Mouse (Mus musculus) embryonic facial prominence, embryonic 10.5 days (tissue): ENCODE results near the gene Necap1. TPM values are rescaled to one million over a fixed set of nuclear protein-coding genes. Genes with fewer than 3 reads are reported as not detected.

Experiments
- DNase-seq: peaks from one replicate; pipeline ENCODE4 v3.0.0-alpha.2; 2017; ENCODE audit warnings: low spot score
- H3K27ac ChIP-seq: fragments of 300-500 bp; sonication (generic); replicated peaks from 2 replicates; pipeline ENCODE4 v1.5.1; 2016; ENCODE audit warnings: mild to moderate bottlenecking
- H3K27me3 ChIP-seq: fragments of 300-500 bp; sonication (generic); replicated peaks from 2 replicates; pipeline ENCODE4 v1.6.1; 2016; ENCODE audit warnings: low read depth, mild to moderate bottlenecking; ENCODE audit not compliant: poor library complexity, severe bottlenecking
- H3K36me3 ChIP-seq: fragments of 300-500 bp; sonication (generic); replicated peaks from 2 replicates; pipeline ENCODE4 v1.6.1; 2016; ENCODE audit warnings: mild to moderate bottlenecking, moderate library complexity
- H3K4me1 ChIP-seq: fragments of 300-500 bp; sonication (generic); 2 replicates; pipeline ENCODE4 v1.6.1; 2016
- H3K4me3 ChIP-seq: fragments of 300-500 bp; sonication (generic); 2 replicates; pipeline ENCODE4 v1.5.1; 2016; ENCODE audit warnings: mild to moderate bottlenecking, moderate library complexity
- H3K9me3 ChIP-seq: fragments of 300-500 bp; sonication (generic); 2 replicates; pipeline ENCODE4 v1.6.1; 2016; ENCODE audit warnings: mild to moderate bottlenecking
- WGBS: fragments of 180-500 bp; shearing (Covaris S2); methylation state at CpG from one replicate; pipeline ENCODE4 v1.1.7; 2016; 5-methylcytosine and 5-hydroxymethylcytosine counted together
- polyA plus RNA-seq: library from polyadenylated mRNA; unstranded; fragments of >200 nt; fragmentation: Nextera tagmentation; extraction: Ambion mirVana; gene quantifications from 2 replicates; pipeline ENCODE4 v1.2.1, GENCODE M21; 2016

The Necap1 gene
- polyA plus RNA-seq, 1 experiment from 2014 or later, result 54.8 TPM

DNA sequence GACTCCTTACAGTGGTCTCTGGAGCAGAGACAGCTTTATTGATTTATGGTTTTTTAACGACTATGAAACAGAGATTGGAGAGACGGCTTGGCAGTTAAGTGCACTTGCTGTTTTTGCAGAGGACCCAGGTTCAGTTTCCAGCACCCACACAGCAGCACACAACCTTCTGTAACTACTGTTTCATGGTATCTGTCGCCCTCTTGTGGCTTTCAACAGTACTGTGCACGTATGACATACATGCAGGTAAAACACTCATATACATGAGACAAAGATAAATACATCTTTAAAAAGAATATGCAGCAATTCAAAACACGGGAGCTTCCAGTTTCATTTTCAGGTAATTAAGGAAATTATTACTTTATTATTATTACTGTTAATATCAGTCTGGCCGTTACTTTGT, 11.8 kb upstream of the Necap1 start:
- no peak for DNase-seq

DNA sequence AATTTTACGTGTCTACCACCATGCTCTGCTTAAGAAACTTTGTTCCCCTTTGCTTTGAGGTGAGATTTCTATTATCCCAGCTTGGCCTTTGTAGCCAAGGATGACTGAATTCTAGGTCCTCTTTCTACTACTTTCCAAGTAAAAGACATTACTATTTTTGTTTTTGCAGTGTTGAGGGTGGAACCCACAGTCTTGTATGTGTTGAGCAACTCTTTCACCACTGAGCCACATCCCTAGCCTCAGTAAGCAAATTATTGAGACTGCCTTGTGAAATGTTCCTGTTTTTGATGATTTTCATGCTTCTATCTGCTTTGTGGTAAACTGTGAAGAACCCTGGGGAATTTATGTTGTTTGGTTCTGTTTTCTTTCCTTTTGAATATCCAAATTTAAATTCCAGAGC, 11.4 kb upstream of the Necap1 start:
- no peaks in the 10 kb centered on the region for H3K27me3 ChIP-seq
- H3K27ac ChIP-seq, result no peak overlapping the region
- no peaks in the 10 kb centered on the region for H3K36me3 ChIP-seq
- peaks cover 15% of the 10 kb centered on the region; the same call in 1 of the 2 replicates for H3K9me3 ChIP-seq
- WGBS, result 89% methylated on average over 1 of the region's 1 CpGs
- H3K4me1 ChIP-seq, result no peaks in the 10 kb centered on the region
- no peak overlapping the region for H3K4me3 ChIP-seq
- no peak for DNase-seq

More for the DNA sequence above, 11.8 kb upstream of the Necap1 start:
- H3K4me3 ChIP-seq, result no peak overlapping the region
- no peak overlapping the region for H3K27ac ChIP-seq
- H3K4me1 ChIP-seq, result no peaks in the 10 kb centered on the region
- no peaks in the 10 kb centered on the region for H3K36me3 ChIP-seq
- peaks cover 15% of the 10 kb centered on the region; the same call in 1 of the 2 replicates for H3K9me3 ChIP-seq
- H3K27me3 ChIP-seq, result no peaks in the 10 kb centered on the region
- WGBS, result 82% methylated on average over 6 of the region's 6 CpGs

DNA sequence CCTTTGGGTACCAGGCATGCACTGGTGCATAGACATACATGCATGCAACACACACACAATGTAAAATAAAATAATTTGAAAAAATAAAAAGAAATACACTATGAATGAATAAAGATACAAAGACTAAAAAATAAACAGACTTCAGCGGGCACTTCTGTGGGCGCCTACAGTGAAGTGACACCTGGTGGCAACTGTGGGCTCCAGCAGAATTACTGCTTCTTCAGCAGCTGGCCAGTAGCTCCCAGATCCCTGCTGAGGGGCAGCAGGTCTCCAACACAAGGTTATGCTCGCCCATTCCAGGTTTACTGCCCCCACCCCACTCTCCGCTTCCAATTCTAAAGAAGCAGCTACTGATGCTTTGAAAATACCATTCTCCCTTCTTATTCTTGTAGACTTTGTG, 6.4 kb upstream of the Necap1 start:
- 64% methylated on average over 4 of the region's 4 CpGs for WGBS
- H3K4me3 ChIP-seq, result no peak overlapping the region
- DNase-seq, result no peak
- H3K4me1 ChIP-seq, result no peaks in the 10 kb centered on the region
- H3K27me3 ChIP-seq, result peaks cover 3% of the 10 kb centered on the region; the same call in 1 of the 2 replicates
- no peaks in the 10 kb centered on the region for H3K9me3 ChIP-seq
- no peak overlapping the region for H3K27ac ChIP-seq
- no peaks in the 10 kb centered on the region for H3K36me3 ChIP-seq

DNA sequence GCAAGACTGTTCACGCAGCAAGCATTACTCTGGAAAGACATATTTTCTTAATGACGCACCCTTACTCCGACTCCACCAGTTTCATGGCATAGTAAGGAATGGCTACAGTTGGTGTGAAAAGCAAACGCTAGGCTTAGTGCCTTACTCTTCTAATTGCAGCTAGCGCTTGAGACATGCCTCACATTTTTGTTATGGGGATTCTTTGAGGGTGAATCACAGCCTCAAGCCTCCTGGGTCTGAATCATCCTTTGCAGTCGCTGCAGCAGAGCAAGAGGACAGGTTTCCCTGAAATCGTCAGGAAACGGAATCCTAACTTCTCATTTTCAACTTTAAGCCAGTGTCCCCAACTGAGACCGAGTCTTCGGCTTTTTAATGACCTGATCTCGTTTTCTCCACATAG, 4.4 kb upstream of the Necap1 start:
- Histone ChIP-seq H3K27me3 (peaks cover 3% of the 10 kb centered on the region; the same call in 1 of the 2 replicates), H3K9me3 (no peaks in the 10 kb centered on the region), H3K36me3 (no peaks in the 10 kb centered on the region), H3K4me3 (no peak overlapping the region), H3K27ac (no peak overlapping the region), H3K4me1 (no peaks in the 10 kb centered on the region)
- no peak for DNase-seq
- WGBS, result 83% methylated on average over 11 of the region's 11 CpGs

DNA sequence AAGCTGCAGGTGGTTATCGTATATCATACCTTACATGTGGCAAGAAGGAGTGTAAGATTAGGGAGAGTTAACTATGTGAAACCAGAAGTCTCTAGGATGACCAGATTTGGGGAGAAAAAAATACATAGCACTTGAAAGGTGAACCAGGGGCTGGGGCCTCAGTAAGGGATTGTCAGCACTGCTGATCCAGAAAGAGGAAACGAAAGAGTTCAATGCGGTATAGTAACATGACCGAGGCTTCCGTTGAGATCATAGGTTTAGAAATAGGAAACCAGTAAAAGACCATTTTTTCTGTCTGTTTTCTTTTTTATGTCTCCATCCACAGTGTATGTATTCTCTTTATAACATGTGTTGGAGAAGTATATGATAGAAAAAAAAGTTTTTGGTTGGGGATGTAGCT, 1.5 kb upstream of the Necap1 start:
- DNase-seq, result no peak
- H3K4me1 ChIP-seq, result peaks cover 6% of the 10 kb centered on the region
- H3K9me3 ChIP-seq, result no peaks in the 10 kb centered on the region
- peaks cover 21% of the 10 kb centered on the region for H3K36me3 ChIP-seq
- H3K4me3 ChIP-seq, result no peak overlapping the region
- H3K27ac ChIP-seq, result no peak overlapping the region
- WGBS, result 96% methylated on average over 5 of the region's 5 CpGs
- peaks cover 3% of the 10 kb centered on the region; the same call in 1 of the 2 replicates for H3K27me3 ChIP-seq

DNA sequence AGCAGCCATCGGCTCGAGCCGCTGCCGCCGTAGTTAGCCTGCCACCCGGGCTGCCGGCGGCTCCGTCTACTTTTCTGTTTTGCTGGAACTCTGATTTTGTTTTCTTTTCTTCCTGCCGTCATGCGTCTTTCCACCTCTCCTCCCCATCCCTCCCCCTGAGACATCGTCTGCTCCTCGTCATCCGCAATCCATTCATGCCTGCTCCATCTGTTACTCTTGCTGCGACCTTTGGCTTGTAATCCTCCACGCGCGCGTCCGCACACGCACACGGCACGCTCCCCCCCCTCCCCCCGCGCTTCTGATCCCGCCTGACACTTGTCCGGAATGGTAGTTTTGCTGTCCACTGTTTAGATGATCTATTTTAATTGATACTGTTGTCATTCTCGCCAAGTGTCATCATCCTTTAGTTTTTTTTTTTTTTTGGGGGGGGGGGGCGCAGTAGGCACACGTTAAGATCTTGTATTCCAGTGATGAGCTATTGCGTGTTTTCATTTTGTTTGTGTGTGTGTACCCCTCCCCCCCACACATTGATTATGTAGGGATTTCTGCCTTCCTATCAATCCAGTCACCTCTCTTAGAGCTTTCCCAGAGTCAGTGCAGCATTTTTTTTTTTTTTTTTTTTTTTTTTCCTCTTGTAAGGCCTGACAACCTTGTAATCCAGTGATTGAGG, 581 bp downstream of the Necap1 start:
- Histone ChIP-seq H3K36me3 (peaks cover 41% of the 10 kb centered on the region), H3K27me3 (no peaks in the 10 kb centered on the region; the same call in 1 of the 2 replicates), H3K4me3 (peak overlapping the region; percentile 92), H3K4me1 (peaks cover 6% of the 10 kb centered on the region), H3K27ac (peak overlapping the region; percentile 93), H3K9me3 (no peaks in the 10 kb centered on the region)
- WGBS, result under 1% methylated on average over 31 of the region's 31 CpGs
- no peak for DNase-seq

DNA sequence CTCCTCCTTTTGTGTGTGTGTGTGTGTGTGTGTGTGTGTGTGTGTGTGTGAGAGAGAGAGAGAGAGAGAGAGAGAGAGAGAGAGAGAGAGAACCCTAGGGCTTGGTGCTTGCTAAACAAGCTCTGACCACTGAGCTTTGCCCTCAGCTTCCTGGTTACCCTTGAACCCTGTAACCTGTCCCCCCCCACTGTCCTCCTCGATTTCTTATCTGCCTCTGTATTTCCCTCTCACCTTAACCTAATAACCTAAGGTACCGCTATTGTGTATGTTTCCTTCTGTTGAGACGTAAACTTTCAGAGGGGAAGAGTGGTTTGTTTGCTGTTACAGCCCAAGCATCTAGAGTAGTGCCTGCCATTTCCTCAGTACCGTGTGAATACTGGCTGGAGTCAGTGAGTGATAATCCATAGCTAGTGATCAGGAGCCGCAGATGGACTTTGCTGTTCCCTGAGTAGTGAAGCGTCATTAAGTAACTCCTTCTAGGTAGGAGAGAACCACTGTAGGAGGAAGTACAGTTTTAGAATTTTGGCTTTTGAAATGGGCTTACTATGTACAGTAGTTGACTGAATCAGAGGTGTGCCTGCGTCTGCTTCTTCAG, 5.0 kb downstream of the Necap1 start:
- Histone ChIP-seq H3K27ac (no peak overlapping the region), H3K36me3 (peaks cover 85% of the 10 kb centered on the region), H3K4me1 (peaks cover 6% of the 10 kb centered on the region), H3K9me3 (no peaks in the 10 kb centered on the region), H3K4me3 (no peak overlapping the region), H3K27me3 (no peaks in the 10 kb centered on the region)
- DNase-seq, result no peak
- WGBS, result 93% methylated on average over 7 of the region's 7 CpGs

DNA sequence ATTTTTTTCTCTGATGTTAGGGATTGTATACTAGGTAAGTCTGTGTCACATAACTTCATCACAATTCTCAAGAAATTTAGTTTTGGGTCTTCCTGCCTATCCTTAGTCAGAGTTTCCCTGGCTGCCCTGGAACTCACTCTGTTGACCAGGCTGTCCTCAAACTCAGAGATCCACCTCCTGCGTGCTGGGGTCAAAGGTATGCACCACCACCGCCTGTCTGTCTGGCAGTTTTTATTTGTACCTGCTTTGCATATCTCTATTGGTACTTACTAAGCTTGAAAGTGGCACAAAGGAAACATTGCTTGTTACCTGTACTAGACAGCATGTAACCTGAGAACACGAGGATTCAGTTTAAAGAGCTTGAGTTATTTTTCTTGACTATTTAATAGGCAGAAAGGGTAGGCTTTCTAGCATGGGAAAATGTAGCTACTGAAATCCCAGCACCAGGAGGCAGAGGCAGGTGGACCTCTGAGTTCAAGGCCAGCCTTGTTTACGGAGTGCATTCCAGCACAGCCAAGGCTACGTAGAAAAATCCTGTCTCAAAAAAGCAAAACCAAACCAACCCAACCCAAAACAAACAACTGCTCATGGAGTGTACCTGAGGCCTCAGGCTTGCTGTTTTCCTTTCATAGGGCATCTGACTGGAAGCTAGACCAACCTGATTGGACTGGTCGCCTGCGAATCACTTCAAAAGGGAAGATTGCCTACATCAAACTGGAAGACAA, 5.7 kb downstream of the Necap1 start:
- H3K27me3 ChIP-seq, result no peaks in the 10 kb centered on the region
- peaks cover 6% of the 10 kb centered on the region for H3K4me1 ChIP-seq
- no peak for DNase-seq
- no peaks in the 10 kb centered on the region for H3K9me3 ChIP-seq
- H3K27ac ChIP-seq, result no peak overlapping the region
- H3K36me3 ChIP-seq, result peaks cover 92% of the 10 kb centered on the region
- no peak overlapping the region for H3K4me3 ChIP-seq
- WGBS, result 93% methylated on average over 7 of the region's 7 CpGs

DNA sequence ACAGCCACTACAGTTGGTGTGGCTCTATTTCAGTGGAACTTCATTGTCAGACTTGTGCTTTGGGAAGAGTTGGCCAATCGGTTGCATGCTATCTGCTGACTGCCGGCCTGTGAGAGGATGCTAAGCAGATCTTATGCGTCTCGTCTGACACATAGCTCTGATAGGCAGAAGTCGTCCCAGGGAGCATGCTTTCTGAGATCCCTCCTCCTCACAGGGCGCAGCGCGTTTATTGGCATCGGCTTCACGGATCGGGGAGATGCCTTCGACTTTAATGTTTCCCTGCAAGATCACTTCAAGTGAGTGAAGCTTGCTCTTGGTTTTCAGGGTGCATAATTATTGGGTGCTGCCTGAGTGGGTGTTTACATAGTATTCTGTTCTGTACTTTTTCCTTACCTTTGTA, 7.0 kb downstream of the Necap1 start:
- Histone ChIP-seq H3K4me1 (no peaks in the 10 kb centered on the region), H3K27me3 (no peaks in the 10 kb centered on the region), H3K4me3 (no peak overlapping the region), H3K27ac (no peak overlapping the region), H3K36me3 (peaks cover 100% of the 10 kb centered on the region), H3K9me3 (no peaks in the 10 kb centered on the region)
- DNase-seq, result no peak
- WGBS, result 94% methylated on average over 12 of the region's 12 CpGs

DNA sequence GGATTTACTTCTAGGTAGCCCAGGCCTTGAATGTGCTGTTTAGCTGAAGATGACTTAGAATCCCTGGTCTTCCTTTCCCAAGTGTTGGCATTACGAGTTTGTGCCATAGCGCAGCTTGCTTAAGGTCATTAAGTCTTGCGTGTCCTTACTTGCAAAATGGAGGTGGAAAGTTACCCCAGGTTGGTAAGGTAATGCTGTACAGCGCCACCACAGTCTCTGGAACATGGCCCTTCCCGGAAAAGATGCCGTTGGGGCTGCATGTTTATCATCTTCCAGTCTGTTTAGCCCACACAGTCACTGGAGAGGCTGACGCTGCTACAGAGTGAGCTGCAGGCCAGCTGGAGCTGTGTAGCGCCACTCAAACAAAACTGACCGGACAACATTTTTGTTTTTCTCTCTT, 9.3 kb downstream of the Necap1 start:
- no peaks in the 10 kb centered on the region for H3K9me3 ChIP-seq
- no peak overlapping the region for H3K27ac ChIP-seq
- whole genome bisulfite sequencing, result 93% methylated on average over 9 of the region's 9 CpGs
- H3K27me3 ChIP-seq, result no peaks in the 10 kb centered on the region
- H3K4me3 ChIP-seq, result no peak overlapping the region
- no peak for DNase-seq
- no peaks in the 10 kb centered on the region for H3K4me1 ChIP-seq
- peaks cover 100% of the 10 kb centered on the region for H3K36me3 ChIP-seq

DNA sequence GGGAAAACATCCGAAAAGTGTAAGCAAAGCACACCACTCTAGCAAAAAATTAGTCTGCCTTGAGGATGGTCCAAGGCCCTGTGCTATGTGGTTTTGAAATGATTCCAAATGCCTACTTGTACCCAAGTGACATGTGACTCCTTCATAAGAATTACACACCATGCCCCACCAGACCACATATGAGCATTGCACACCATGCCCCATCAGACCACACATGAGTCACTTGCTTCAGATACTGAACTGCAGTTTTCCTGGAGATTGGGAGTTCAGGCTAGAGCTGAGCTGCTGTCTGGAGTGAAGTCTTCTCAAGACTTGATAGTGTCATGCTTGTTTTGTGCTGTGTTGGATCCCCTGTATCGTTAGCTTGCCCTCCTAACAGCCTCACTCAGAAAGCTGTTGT, 15.3 kb downstream of the Necap1 start:
- H3K4me1 ChIP-seq, result no peaks in the 10 kb centered on the region
- peaks cover 74% of the 10 kb centered on the region for H3K36me3 ChIP-seq
- no peak for DNase-seq
- no peak overlapping the region for H3K4me3 ChIP-seq
- 95% methylated on average over 2 of the region's 2 CpGs for WGBS
- no peaks in the 10 kb centered on the region for H3K9me3 ChIP-seq
- no peak overlapping the region for H3K27ac ChIP-seq
- no peaks in the 10 kb centered on the region for H3K27me3 ChIP-seq

DNA sequence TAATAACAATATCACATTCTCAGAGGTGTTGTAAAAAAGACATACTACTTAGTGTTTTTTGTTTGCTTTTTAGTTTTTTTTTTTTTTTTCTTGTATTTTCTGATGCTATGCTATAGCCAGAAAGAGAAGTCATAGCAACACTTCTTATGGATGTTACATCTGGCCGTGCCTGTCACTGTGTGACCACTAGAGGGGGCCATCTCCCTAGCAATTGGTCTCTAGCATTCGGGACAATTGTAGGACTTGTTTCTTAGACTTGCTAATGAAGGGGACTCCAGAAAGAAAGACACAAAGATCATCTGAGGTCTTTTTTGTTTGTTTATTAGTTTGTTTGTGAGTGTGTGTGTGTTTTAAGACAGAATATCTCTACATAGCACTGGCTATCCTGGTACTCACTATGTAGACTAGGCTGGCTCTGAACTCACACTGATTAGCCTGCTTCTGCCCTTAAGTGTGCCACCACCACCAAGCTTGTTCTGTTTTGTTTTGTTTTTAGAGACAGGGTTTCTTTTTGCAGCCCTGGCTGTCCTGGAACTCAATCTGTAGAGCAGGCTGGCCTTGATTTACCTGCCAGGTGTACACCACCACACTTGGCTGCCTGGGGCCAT, 18.3 kb downstream of the Necap1 start:
- peak; percentile 67 for DNase-seq
- Histone ChIP-seq H3K4me1 (no peaks in the 10 kb centered on the region), H3K27ac (no peak overlapping the region), H3K36me3 (peaks cover 56% of the 10 kb centered on the region), H3K4me3 (no peak overlapping the region), H3K9me3 (no peaks in the 10 kb centered on the region), H3K27me3 (no peaks in the 10 kb centered on the region)
- WGBS, result 19% methylated on average over 2 of the region's 2 CpGs
